Mouse (Mus musculus) cortical plate, adult 2 months (tissue): ENCODE data around the gene Atxn7l2.

ENCODE experiments used
- CTCF ChIP-seq: fragments of 200-500 bp; IDR thresholded peaks from 2 replicates; pipeline ENCODE4 v1.5.1; 2011; ENCODE audit warnings: mild to moderate bottlenecking, control low read depth, low read length; ENCODE audit not compliant: insufficient read depth; ENCODE audit errors: extremely low read depth
- POLR2A ChIP-seq: fragments of 200-500 bp; IDR thresholded peaks from 2 replicates; pipeline ENCODE4 v1.6.1; 2011; ENCODE audit warnings: mild to moderate bottlenecking, low read length, control low read depth; ENCODE audit not compliant: insufficient read depth; ENCODE audit errors: extremely low read depth

- TF ChIP-seq CTCF (no peak), POLR2A (no peak)
Measured at GRCm38 (mm10) chr3:108212406-108212805, 1.7 kb upstream of the Atxn7l2 start.
